Mouse (Mus musculus) liver, embryonic 13.5 days (tissue): ENCODE data around the gene Fgf22. TPM values are rescaled to one million over a fixed set of nuclear protein-coding genes. Genes with fewer than 3 reads are reported as not detected.

Experiments used
- ATAC-seq: fragments of 200-750 bp; cut with Nextera tagmentation; 2 replicates; pipeline ENCODE4 v1.8.0; 2017; ENCODE audit warnings: low read depth, mild to moderate bottlenecking, moderate number of reproducible peaks, moderate library complexity
- DNase-seq: peaks from one replicate; pipeline ENCODE4 v3.0.0; 2022
- H3K27ac ChIP-seq: fragments of 300-500 bp; sonication (generic); 2 replicates; pipeline ENCODE4 v1.5.1; 2015; ENCODE audit warnings: moderate library complexity, mild to moderate bottlenecking, inconsistent platforms
- H3K27me3 ChIP-seq: fragments of 300-500 bp; sonication (generic); 2 replicates; pipeline ENCODE4 v1.6.1; 2015; ENCODE audit warnings: mild to moderate bottlenecking, inconsistent platforms
- H3K36me3 ChIP-seq: fragments of 300-500 bp; sonication (generic); 2 replicates; pipeline ENCODE4 v1.6.1; 2015; ENCODE audit warnings: mild to moderate bottlenecking, inconsistent platforms
- H3K4me1 ChIP-seq: fragments of 300-500 bp; sonication (generic); replicated peaks from 2 replicates; pipeline ENCODE4 v1.6.1; 2015; ENCODE audit warnings: inconsistent platforms
- H3K4me2 ChIP-seq: fragments of 300-500 bp; sonication (generic); 2 replicates; pipeline ENCODE4 v1.6.1; 2015; ENCODE audit warnings: inconsistent platforms, mild to moderate bottlenecking, moderate library complexity
- H3K4me3 ChIP-seq: fragments of 300-500 bp; sonication (generic); replicated peaks from 2 replicates; pipeline ENCODE4 v1.5.1; 2015; ENCODE audit warnings: mild to moderate bottlenecking, inconsistent platforms
- H3K9ac ChIP-seq: fragments of 300-500 bp; sonication (generic); 2 replicates; pipeline ENCODE4 v1.6.1; 2015; ENCODE audit warnings: mild to moderate bottlenecking, inconsistent platforms
- H3K9me3 ChIP-seq: fragments of 300-500 bp; sonication (generic); replicated peaks from 2 replicates; pipeline ENCODE4 v1.6.1; 2016; ENCODE audit warnings: inconsistent platforms
- WGBS: fragments of 180-500 bp; shearing (Covaris S2); methylation state at CpG from one replicate; pipeline ENCODE4 v1.1.7; 2015; ENCODE audit not compliant: insufficient replicate concordance; 5-methylcytosine and 5-hydroxymethylcytosine counted together
- polyA plus RNA-seq: library from polyadenylated mRNA; unstranded; fragments of >200 nt; fragmentation: Nextera tagmentation; extraction: Ambion mirVana; gene quantifications from 2 replicates; pipeline ENCODE4 v1.2.1, GENCODE M21; 2015

The Fgf22 gene
- polyA plus RNA-seq, 1 experiment from 2014 or later, result not detected

GRCm38 (mm10) chr10:79806972-79807371 is 52.1 kb downstream of the Fgf22 start:
- no peaks in the 10 kb centered on the region for H3K9me3 ChIP-seq
- no peaks in the 10 kb centered on the region for H3K27me3 ChIP-seq
- H3K4me3 ChIP-seq, result no peak overlapping the region
- ATAC-seq (peak; percentile 25; the same call in 1 of the 2 replicates), DNase-seq (peak; percentile 50)
- H3K9ac ChIP-seq, result no peak overlapping the region
- peaks cover 70% of the 10 kb centered on the region for H3K4me1 ChIP-seq
- no peak overlapping the region for H3K27ac ChIP-seq
- H3K4me2 ChIP-seq, result no peak overlapping the region
- 60% methylated on average over 10 of the region's 10 CpGs for WGBS
- no peaks in the 10 kb centered on the region for H3K36me3 ChIP-seq

GRCm38 (mm10) chr10:79807826-79808225 is 53.0 kb downstream of the Fgf22 start:
- Histone ChIP-seq H3K36me3 (no peaks in the 10 kb centered on the region), H3K27ac (no peak overlapping the region), H3K9me3 (no peaks in the 10 kb centered on the region), H3K4me3 (no peak overlapping the region), H3K9ac (no peak overlapping the region), H3K4me2 (no peak overlapping the region), H3K4me1 (peaks cover 63% of the 10 kb centered on the region), H3K27me3 (no peaks in the 10 kb centered on the region)
- 64% methylated on average over 11 of the region's 11 CpGs for WGBS
- no peak for DNase-seq
- ATAC-seq, result no peak

Other genes starting within 250 kb of the Fgf22 start
- 19.9 and 20.0 TPM in 2 replicates for gene Plpp2, start 221.3 kb upstream of the Fgf22 start, polyA plus RNA-seq
- gene Mier2, start 199.9 kb upstream of the Fgf22 start, polyA plus RNA-seq, result 11.2 and 11.7 TPM in 2 replicates
- gene Theg, start 167.7 kb upstream of the Fgf22 start, polyA plus RNA-seq, result not detected in 2 replicates
- gene C2cd4c, start 141.1 kb upstream of the Fgf22 start, polyA plus RNA-seq, result not detected in 2 replicates
- gene Shc2, start 117.2 kb upstream of the Fgf22 start, polyA plus RNA-seq, result 0.28 and 0.29 TPM in 2 replicates
- not detected in 2 replicates for gene Odf3l2, start 109.3 kb upstream of the Fgf22 start, polyA plus RNA-seq
- gene Madcam1, start 90.5 kb upstream of the Fgf22 start, polyA plus RNA-seq, result 0.24 and 0.27 TPM in 2 replicates
- 25.3 and 27.5 TPM in 2 replicates for gene Tpgs1, start 85.7 kb upstream of the Fgf22 start, polyA plus RNA-seq
- gene Cdc34, start 72.9 kb upstream of the Fgf22 start, polyA plus RNA-seq, result 164 and 166 TPM in 2 replicates
- gene Gzmm, start 66.1 kb upstream of the Fgf22 start, polyA plus RNA-seq, result 0.22 and 0.32 TPM in 2 replicates
- 903 and 946 TPM in 2 replicates for gene Bsg, start 50.6 kb upstream of the Fgf22 start, polyA plus RNA-seq
- gene Hcn2, start 38.4 kb upstream of the Fgf22 start, polyA plus RNA-seq, result not detected in 2 replicates
- gene Polrmt, start 8.5 kb upstream of the Fgf22 start, polyA plus RNA-seq, result 20.0 and 20.8 TPM in 2 replicates
- 43.7 and 48.5 TPM in 2 replicates for gene Rnf126, start 11.9 kb downstream of the Fgf22 start, polyA plus RNA-seq
- 0.58 and 0.68 TPM in 2 replicates for gene Fstl3, start 22.2 kb downstream of the Fgf22 start, polyA plus RNA-seq
- gene Prss57, start 35.9 kb downstream of the Fgf22 start, polyA plus RNA-seq, result 2.6 and 3.2 TPM in 2 replicates
- 7.1 and 7.4 TPM in 2 replicates for gene Palm, start 38.5 kb downstream of the Fgf22 start, polyA plus RNA-seq
- gene Misp, start 65.9 kb downstream of the Fgf22 start, polyA plus RNA-seq, result 0.25 and 0.75 TPM in 2 replicates
- gene Ptbp1, start 99.4 kb downstream of the Fgf22 start, polyA plus RNA-seq, result 136 and 175 TPM in 2 replicates
- 54.8 and 64.6 TPM in 2 replicates for gene Prtn3, start 119.4 kb downstream of the Fgf22 start, polyA plus RNA-seq
- 5.7 and 5.8 TPM in 2 replicates for gene Plppr3, start 119.6 kb downstream of the Fgf22 start, polyA plus RNA-seq
- gene Elane, start 131.2 kb downstream of the Fgf22 start, polyA plus RNA-seq, result 47.1 and 59.3 TPM in 2 replicates
- gene Cfd, start 135.8 kb downstream of the Fgf22 start, polyA plus RNA-seq, result not detected in 2 replicates
- 16.9 and 19.0 TPM in 2 replicates for gene Med16, start 153.8 kb downstream of the Fgf22 start, polyA plus RNA-seq
- 11.3 TPM in 1 of 2 replicates, not detected in the other for gene Gm26602, start 155.8 kb downstream of the Fgf22 start, polyA plus RNA-seq
- 0.19 and 0.28 TPM in 2 replicates for gene Kiss1r, start 161.9 kb downstream of the Fgf22 start, polyA plus RNA-seq
- gene R3hdm4, start 166.1 kb downstream of the Fgf22 start, polyA plus RNA-seq, result 63.0 and 63.8 TPM in 2 replicates
- gene Arid3a, start 172.0 kb downstream of the Fgf22 start, polyA plus RNA-seq, result 5.4 and 5.7 TPM in 2 replicates
- 78.2 and 83.0 TPM in 2 replicates for gene Wdr18, start 205.1 kb downstream of the Fgf22 start, polyA plus RNA-seq
- gene Grin3b, start 215.6 kb downstream of the Fgf22 start, polyA plus RNA-seq, result 0.07 and 0.10 TPM in 2 replicates
- gene Tmem259, start 229.3 kb downstream of the Fgf22 start, polyA plus RNA-seq, result 8.2 TPM in 2 replicates
- gene Cnn2, start 233.5 kb downstream of the Fgf22 start, polyA plus RNA-seq, result 45.8 and 49.6 TPM in 2 replicates
- 6.3 and 7.4 TPM in 2 replicates for gene Abca7, start 241.4 kb downstream of the Fgf22 start, polyA plus RNA-seq